Mouse (Mus musculus) intestine, postnatal 0 days (tissue): ENCODE measurements around the gene Mob3b. TPM values are rescaled to one million over a fixed set of nuclear protein-coding genes. Genes with fewer than 3 reads are reported as not detected.

ENCODE experiments used
- ATAC-seq: fragments of 200-750 bp; cut with Nextera tagmentation; 2 replicates; pipeline ENCODE4 v1.8.0; 2017; ENCODE audit warnings: mild to moderate bottlenecking, moderate TSS enrichment, moderate library complexity
- H3K27ac ChIP-seq: fragments of 300-500 bp; sonication (generic); 2 replicates; pipeline ENCODE4 v1.5.1; 2014; ENCODE audit warnings: mild to moderate bottlenecking, low read depth, low read length, moderate library complexity
- H3K27me3 ChIP-seq: fragments of 300-500 bp; sonication (generic); replicated peaks from 2 replicates; pipeline ENCODE4 v1.6.1; 2014; ENCODE audit warnings: low read length, mixed read lengths; ENCODE audit not compliant: control insufficient read depth, insufficient read depth
- H3K36me3 ChIP-seq: fragments of 300-500 bp; sonication (generic); 2 replicates; pipeline ENCODE4 v1.6.1; 2014; ENCODE audit warnings: mild to moderate bottlenecking, moderate library complexity; ENCODE audit not compliant: control insufficient read depth, insufficient read depth
- H3K4me1 ChIP-seq: fragments of 300-500 bp; sonication (generic); replicated peaks from 2 replicates; pipeline ENCODE4 v1.6.1; 2014; ENCODE audit warnings: antibody characterized with exemption, low read length, mixed read lengths; ENCODE audit not compliant: control insufficient read depth, insufficient read depth
- H3K4me2 ChIP-seq: fragments of 300-500 bp; sonication (generic); replicated peaks from 2 replicates; pipeline ENCODE4 v1.6.1; 2014; ENCODE audit warnings: low read depth, mild to moderate bottlenecking, moderate library complexity
- H3K4me3 ChIP-seq: fragments of 300-500 bp; sonication (generic); 2 replicates; pipeline ENCODE4 v1.5.1; 2014; ENCODE audit warnings: low read depth, low read length
- H3K9ac ChIP-seq: fragments of 300-500 bp; sonication (generic); 2 replicates; pipeline ENCODE4 v1.6.1; 2014; ENCODE audit warnings: mild to moderate bottlenecking, low read depth, low read length
- H3K9me3 ChIP-seq: fragments of 300-500 bp; sonication (generic); 2 replicates; pipeline ENCODE4 v1.6.1; 2016; ENCODE audit warnings: mixed run types; ENCODE audit not compliant: control insufficient read depth
- CTCF ChIP-seq: sonication (generic); IDR thresholded peaks from 2 replicates; pipeline ENCODE4 v1.5.1; 2016; ENCODE audit warnings: low read depth, mild to moderate bottlenecking, control low read depth, antibody characterized with exemption, moderate library complexity
- WGBS: fragments of 180-500 bp; shearing (Covaris S2); extraction: QIAGEN DNeasy Blood & Tissue Kit; methylation state at CpG from one replicate; pipeline ENCODE4 v1.1.7; 2014; 5-methylcytosine and 5-hydroxymethylcytosine counted together
- polyA plus RNA-seq: library from polyadenylated mRNA; unstranded; fragments of >200 nt; fragmentation: Nextera tagmentation; extraction: Ambion mirVana; gene quantifications from 2 replicates; pipeline ENCODE4 v1.2.1, GENCODE M21; 2015

The Mob3b gene
- polyA plus RNA-seq, 1 experiment from 2014 or later: 21.0 TPM

DNA sequence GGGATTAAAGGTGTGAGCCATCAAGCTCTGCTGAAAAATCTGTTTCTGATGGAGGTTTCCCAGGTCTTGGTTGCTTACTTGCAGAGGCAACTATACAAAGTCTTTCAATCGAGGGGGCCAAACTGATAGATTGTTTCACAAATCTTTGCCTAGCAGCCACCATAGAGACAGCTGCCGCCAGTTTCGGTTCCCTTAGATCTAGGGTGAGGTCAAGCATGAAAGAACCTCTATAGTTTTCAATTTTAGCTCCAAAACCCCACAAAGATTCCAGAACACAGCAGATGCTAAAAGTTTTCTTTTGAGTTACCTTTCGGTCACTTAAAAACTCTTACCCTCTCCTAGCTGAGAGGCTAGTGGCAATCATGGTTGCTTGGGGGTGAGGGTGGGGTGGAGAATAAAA, 25.7 kb downstream of the Mob3b start:
- H3K9ac ChIP-seq: no peak overlapping the region
- no peak for ATAC-seq
- H3K4me2 ChIP-seq: no peak overlapping the region
- 0 out of 2 replicates have a peak overlapping the region, but pooled peaks have one; percentile 16 for H3K27ac ChIP-seq
- H3K4me3 ChIP-seq: no peak overlapping the region
- H3K27me3 ChIP-seq: no peaks in the 10 kb centered on the region
- no peaks in the 10 kb centered on the region; the same call in 1 of the 2 replicates for H3K36me3 ChIP-seq
- WGBS: 95% methylated on average over 4 of the region's 4 CpGs
- no peak for TF ChIP-seq CTCF
- H3K9me3 ChIP-seq: no peaks in the 10 kb centered on the region
- no peaks in the 10 kb centered on the region; the same call in 1 of the 2 replicates for H3K4me1 ChIP-seq

DNA sequence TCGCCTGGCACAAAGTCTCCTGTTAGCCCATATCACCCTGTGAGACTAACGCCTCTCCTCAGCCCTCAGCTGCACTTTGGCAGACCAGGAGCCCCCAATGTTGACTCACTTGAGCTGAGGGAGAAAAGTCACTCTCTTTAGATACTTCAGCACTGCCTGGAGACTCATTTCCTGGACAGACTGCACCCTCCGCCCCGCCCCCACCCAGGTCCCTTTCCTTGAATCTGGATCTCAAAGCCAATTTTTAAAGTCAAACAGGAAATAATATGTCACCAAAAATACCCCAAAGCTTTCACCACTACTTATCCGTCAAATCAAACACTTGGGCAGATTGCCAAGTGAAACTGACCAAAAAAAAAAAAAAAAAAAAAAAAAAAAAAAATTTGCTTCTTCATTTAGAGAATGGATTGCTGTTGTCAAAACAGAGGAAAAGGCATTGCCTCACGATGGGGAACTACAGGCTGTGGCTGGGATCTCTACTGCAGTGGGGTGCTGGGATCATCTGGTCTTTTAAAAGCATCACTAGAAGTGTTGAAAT, 26.8 kb downstream of the Mob3b start:
- TF ChIP-seq CTCF: no peak
- no peak overlapping the region for H3K4me2 ChIP-seq
- no peaks in the 10 kb centered on the region for H3K9me3 ChIP-seq
- ATAC-seq: no peak; the same call in 1 of the 2 replicates
- no peaks in the 10 kb centered on the region; the same call in 1 of the 2 replicates for H3K36me3 ChIP-seq
- H3K4me1 ChIP-seq: peaks cover under 1% of the 10 kb centered on the region
- no peak overlapping the region for H3K9ac ChIP-seq
- H3K4me3 ChIP-seq: no peak overlapping the region
- no peaks in the 10 kb centered on the region for H3K27me3 ChIP-seq
- H3K27ac ChIP-seq: no peak overlapping the region
- 28% methylated on average over 6 of the region's 6 CpGs for WGBS

DNA sequence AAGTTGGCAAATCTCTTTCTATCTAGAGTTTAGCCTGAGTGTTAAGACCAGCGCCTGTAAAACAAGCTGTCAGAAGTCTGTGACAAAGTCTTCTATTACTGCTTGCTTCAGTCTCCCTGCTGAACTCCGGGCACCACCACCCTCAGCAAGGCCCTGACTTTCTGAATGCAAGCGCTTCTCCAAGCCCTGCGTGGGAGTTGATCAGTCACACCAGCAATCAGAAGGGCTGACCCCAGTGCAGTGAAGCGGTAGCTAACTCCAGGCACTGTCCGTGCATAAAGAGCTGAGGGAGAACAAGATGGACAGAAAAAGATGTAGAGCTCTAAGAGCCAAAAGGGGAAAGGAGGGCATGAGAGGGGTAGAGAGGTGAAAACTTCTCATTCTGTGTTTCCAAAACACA, 29.5 kb downstream of the Mob3b start:
- Histone ChIP-seq H3K27me3 (no peaks in the 10 kb centered on the region), H3K4me1 (peaks cover 2% of the 10 kb centered on the region; the same call in 1 of the 2 replicates), H3K9me3 (no peaks in the 10 kb centered on the region), H3K9ac (no peak overlapping the region), H3K27ac (no peak overlapping the region), H3K4me2 (no peak overlapping the region), H3K4me3 (no peak overlapping the region), H3K36me3 (no peaks in the 10 kb centered on the region)
- TF ChIP-seq CTCF: no peak
- ATAC-seq: no peak
- 59% methylated on average over 6 of the region's 6 CpGs for WGBS

DNA sequence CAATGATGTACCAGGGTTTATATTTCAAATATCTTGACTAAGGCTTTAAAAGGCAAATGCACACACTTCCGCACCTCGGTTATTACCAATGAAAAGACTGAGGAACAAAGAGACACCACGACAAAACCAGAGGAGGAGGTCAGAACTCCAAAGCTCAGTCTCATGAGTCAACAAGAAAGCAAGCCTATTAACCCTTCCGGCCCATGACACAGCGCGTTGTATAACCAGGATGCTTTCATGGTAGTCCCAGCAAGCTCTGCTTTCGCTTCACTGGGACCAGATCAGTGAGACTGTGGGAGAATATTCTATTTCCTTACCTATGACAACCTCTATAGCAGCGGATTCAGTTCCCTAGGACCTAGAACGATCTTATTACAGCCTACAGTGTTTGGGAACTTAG, 30.5 kb downstream of the Mob3b start:
- H3K4me3 ChIP-seq: no peak overlapping the region
- H3K9ac ChIP-seq: no peak overlapping the region
- ATAC-seq: no peak
- no peaks in the 10 kb centered on the region for H3K27me3 ChIP-seq
- no peak overlapping the region for H3K27ac ChIP-seq
- no peaks in the 10 kb centered on the region for H3K36me3 ChIP-seq
- H3K4me2 ChIP-seq: no peak overlapping the region
- peaks cover 2% of the 10 kb centered on the region; the same call in 1 of the 2 replicates for H3K4me1 ChIP-seq
- 70% methylated on average over 9 of the region's 9 CpGs for WGBS
- TF ChIP-seq CTCF: no peak
- H3K9me3 ChIP-seq: no peaks in the 10 kb centered on the region

DNA sequence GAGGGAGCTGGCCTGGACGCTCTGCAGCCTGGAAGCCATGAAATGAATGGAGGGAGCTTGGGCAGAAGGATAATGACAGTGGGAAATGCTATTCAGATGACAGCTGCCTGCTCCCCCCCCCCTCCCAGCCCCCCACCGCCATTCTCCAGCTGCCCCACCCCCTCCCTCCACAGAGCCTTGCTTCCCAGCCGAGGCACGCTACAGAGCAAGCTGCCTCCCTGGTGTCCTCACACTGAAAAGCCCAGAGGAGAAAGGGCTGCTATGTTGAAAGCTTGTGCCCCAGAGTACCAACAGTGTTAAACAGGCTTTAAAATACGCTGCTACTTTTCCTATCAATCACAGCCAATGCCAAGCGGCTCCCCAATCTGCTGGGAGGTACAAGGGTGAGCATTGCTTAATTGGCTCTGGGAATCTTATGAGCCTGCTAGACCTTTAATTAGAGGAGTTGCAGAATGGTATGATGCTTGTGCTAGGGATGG, 31.9 kb downstream of the Mob3b start:
- no peak overlapping the region for H3K4me3 ChIP-seq
- peak; percentile 38; the same call in 1 of the 2 replicates for ATAC-seq
- H3K27me3 ChIP-seq: no peaks in the 10 kb centered on the region
- no peak for TF ChIP-seq CTCF
- H3K4me2 ChIP-seq: peak overlapping the region; percentile 54
- no peaks in the 10 kb centered on the region for H3K36me3 ChIP-seq
- H3K9me3 ChIP-seq: no peaks in the 10 kb centered on the region
- H3K27ac ChIP-seq: no peak overlapping the region
- H3K4me1 ChIP-seq: peaks cover 2% of the 10 kb centered on the region; the same call in 1 of the 2 replicates
- WGBS: 8% methylated on average over 6 of the region's 6 CpGs
- 0 out of 2 replicates have a peak overlapping the region, but pooled peaks have one; percentile 26 for H3K9ac ChIP-seq

DNA sequence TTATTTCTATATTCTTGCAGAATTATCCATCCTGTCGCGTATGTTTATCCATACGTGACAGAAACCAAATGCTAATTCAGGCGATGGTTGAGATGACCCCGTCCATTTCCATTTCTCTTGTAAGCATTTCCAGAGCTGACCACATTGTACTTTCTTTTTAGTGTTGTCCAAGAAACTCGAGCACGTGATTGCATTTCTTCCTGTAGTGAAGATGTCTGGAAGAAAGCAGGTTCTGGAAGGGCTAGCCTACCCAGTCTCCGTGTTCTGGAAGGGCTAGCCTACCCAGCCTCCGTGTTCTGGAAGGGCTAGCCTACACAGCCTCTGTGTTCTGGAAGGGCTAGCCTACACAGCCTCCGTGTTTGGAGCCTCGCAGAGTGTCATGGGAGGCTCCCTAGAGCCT, 33.3 kb downstream of the Mob3b start:
- Histone ChIP-seq H3K4me1 (peaks cover 2% of the 10 kb centered on the region; the same call in 1 of the 2 replicates), H3K27ac (0 out of 2 replicates have a peak overlapping the region, but pooled peaks have one; percentile 8), H3K27me3 (no peaks in the 10 kb centered on the region), H3K4me3 (no peak overlapping the region), H3K4me2 (no peak overlapping the region), H3K9ac (no peak overlapping the region), H3K9me3 (no peaks in the 10 kb centered on the region), H3K36me3 (no peaks in the 10 kb centered on the region)
- no peak for ATAC-seq
- 61% methylated on average over 11 of the region's 11 CpGs for WGBS
- TF ChIP-seq CTCF: no peak
